Mouse (Mus musculus): Measurements from ENCODE around the gene Olfr548-ps1.
"Not testable (repeated sequence)": the region's sequence is repeated elsewhere in the genome, so short reads cannot be mapped to it uniquely, and the experiment has no call there.

Olfr548-ps1 gene

GRCm38 (mm10) chr7:102540596-102540995 is at the start of gene Olfr548-ps1:
Gene Olfr548-ps1, plus strand, starts transcription at chr7:102540896.
- DNase-seq (ENCODE audit: low read depth, low spot score), result no peak

GRCm38 (mm10) chr7:102494416-102494815 is 46.3 kb upstream of the Olfr548-ps1 start:
- not testable (repeated sequence) for DNase-seq (ENCODE audit: low read depth, low spot score)

GRCm38 (mm10) chr7:102499473-102499872 is 41.2 kb upstream of the Olfr548-ps1 start, which contains the start of gene Olfr545:
Gene Olfr545, minus strand, starts transcription at chr7:102499573.
- no peak for DNase-seq (ENCODE audit: low read depth, low spot score)

GRCm38 (mm10) chr7:102501986-102502385 is 38.7 kb upstream of the Olfr548-ps1 start:
- no peak for DNase-seq (ENCODE audit: low read depth, low spot score)

- peak; percentile 64 for DNase-seq (ENCODE audit: low read depth, low spot score)
Observed at GRCm38 (mm10) chr7:102506848-102507247, 33.8 kb upstream of the Olfr548-ps1 start.

- DNase-seq (ENCODE audit: low read depth, low spot score), result no peak
Observed at GRCm38 (mm10) chr7:102508066-102508465, 32.6 kb upstream of the Olfr548-ps1 start.

- DNase-seq (ENCODE audit: low read depth, low spot score), result no peak
Observed at GRCm38 (mm10) chr7:102508666-102509065, 32.0 kb upstream of the Olfr548-ps1 start.

GRCm38 (mm10) chr7:102509726-102510125 is 31.0 kb upstream of the Olfr548-ps1 start:
- no peak for DNase-seq (ENCODE audit: low read depth, low spot score)

- DNase-seq (ENCODE audit: low read depth, low spot score), result no peak
Observed at GRCm38 (mm10) chr7:102511927-102512326, 28.8 kb upstream of the Olfr548-ps1 start.

GRCm38 (mm10) chr7:102512814-102513435 is 27.8 kb upstream of the Olfr548-ps1 start:
- peak; percentile 62 for DNase-seq (ENCODE audit: low read depth, low spot score)

- no peak for DNase-seq (ENCODE audit: low read depth, low spot score)
Observed at GRCm38 (mm10) chr7:102514144-102514543, 26.6 kb upstream of the Olfr548-ps1 start.

- no peak for DNase-seq (ENCODE audit: low read depth, low spot score)
Observed at GRCm38 (mm10) chr7:102516261-102517050, 24.2 kb upstream of the Olfr548-ps1 start.

GRCm38 (mm10) chr7:102517051-102517335 is 23.7 kb upstream of the Olfr548-ps1 start:
- DNase-seq (ENCODE audit: low read depth, low spot score), result no peak

- no peak for DNase-seq (ENCODE audit: low read depth, low spot score)
Observed at GRCm38 (mm10) chr7:102529052-102529451, 11.6 kb upstream of the Olfr548-ps1 start.

GRCm38 (mm10) chr7:102534449-102534848 is 6.2 kb upstream of the Olfr548-ps1 start, which contains the start of gene Olfr547:
Gene Olfr547, plus strand, starts transcription at chr7:102534749.
- no peak for DNase-seq (ENCODE audit: low read depth, low spot score)

GRCm38 (mm10) chr7:102541251-102541650 is 555 bp downstream of the Olfr548-ps1 start:
- no peak for DNase-seq (ENCODE audit: low read depth, low spot score)

- DNase-seq (ENCODE audit: low read depth, low spot score), result no peak
Observed at GRCm38 (mm10) chr7:102549570-102549969, 8.9 kb downstream of the Olfr548-ps1 start, which contains the start of gene Olfr549. Gene Olfr549, plus strand, starts transcription at chr7:102549870.

GRCm38 (mm10) chr7:102553279-102553678 is 12.6 kb downstream of the Olfr548-ps1 start:
- DNase-seq (ENCODE audit: low read depth, low spot score), result no peak

GRCm38 (mm10) chr7:102564999-102565997 is 24.6 kb downstream of the Olfr548-ps1 start, which contains the start of gene Trim21:
Gene Trim21, minus strand, starts transcription at chr7:102565486.
- DNase-seq (ENCODE audit: low read depth, low spot score), result peak; percentile 17

- DNase-seq (ENCODE audit: low read depth, low spot score), result no peak
Observed at GRCm38 (mm10) chr7:102566219-102566618, 25.5 kb downstream of the Olfr548-ps1 start.

GRCm38 (mm10) chr7:102571142-102571541 is 30.4 kb downstream of the Olfr548-ps1 start, which contains the start of gene Olfr550:
Gene Olfr550, plus strand, starts transcription at chr7:102571442.
- DNase-seq (ENCODE audit: low read depth, low spot score), result no peak

Data from retina, postnatal 7 days (tissue).